Mouse (Mus musculus) CD4-positive, CD25-positive, alpha-beta regulatory T cell, adult 2 months (primary cell): ENCODE measurements around the gene Scg5.

Experiments used
- DNase-seq: peaks from one replicate; pipeline ENCODE4 v3.0.0-alpha.2; 2012; ENCODE audit warnings: low read depth, low spot score

Scg5 gene

DNA sequence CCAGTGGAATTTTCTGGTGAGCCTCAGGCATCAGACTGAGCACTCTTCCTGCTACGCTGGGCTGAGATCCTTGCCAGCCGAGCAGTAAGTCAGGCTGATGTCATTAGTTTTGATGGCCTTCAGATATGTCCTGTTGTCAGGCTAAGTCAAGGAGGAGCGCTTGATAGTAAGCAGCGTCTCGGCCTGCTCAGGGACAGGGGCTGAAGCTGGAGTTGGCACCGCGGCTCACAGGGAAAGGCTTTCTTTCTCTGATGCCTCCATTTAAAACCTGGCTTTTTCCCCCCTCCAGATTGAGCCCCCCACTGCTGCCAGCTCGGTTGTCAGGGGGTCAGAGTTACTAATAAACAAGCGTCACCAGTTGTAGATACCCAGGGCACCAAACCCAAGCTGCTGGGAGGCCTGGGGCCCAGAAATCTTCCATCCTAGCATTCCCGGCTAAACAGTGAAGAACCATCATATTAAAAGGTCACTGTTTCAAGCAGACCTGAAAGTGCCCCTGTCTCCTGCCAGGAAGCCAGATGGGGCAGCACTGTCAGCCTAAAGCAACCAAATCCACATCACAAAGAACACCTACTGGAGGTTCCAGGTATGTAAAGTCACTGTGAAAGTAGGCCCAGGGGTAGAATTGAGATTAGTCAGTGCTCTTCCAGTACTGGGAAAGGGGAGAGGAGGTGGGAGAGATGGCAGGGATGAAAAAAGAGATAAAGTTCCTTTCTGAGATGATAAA lies 21.9 kb downstream of the Scg5 start:
- DNase-seq = no peak

- no peak for DNase-seq
Observed at GRCm38 (mm10) chr2:113805765-113806164, 23.2 kb downstream of the Scg5 start.

DNA sequence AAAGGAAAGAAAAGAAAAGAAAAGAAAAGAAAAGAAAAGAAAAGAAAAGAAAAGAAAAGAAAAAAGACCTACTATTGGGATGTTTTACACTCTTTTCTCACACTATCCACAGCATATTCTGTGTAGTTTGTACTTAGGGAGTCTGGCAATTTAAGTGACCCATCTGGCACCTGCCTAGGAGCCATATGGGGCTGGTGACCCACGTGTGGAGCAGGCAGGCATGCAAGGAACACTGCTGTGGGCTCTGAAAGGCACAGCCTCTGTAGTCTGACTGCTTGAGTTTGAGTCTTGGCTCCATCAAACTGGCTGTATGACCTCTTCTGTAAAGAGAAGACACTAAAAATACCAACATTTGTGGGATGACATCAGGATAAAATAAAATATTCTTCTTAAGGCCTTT lies 25.2 kb downstream of the Scg5 start:
- no peak for DNase-seq

GRCm38 (mm10) chr2:113800846-113801245 lies 28.1 kb downstream of the Scg5 start:
- DNase-seq = no peak

GRCm38 (mm10) chr2:113798605-113799004 lies 30.3 kb downstream of the Scg5 start:
- no peak for DNase-seq

DNA sequence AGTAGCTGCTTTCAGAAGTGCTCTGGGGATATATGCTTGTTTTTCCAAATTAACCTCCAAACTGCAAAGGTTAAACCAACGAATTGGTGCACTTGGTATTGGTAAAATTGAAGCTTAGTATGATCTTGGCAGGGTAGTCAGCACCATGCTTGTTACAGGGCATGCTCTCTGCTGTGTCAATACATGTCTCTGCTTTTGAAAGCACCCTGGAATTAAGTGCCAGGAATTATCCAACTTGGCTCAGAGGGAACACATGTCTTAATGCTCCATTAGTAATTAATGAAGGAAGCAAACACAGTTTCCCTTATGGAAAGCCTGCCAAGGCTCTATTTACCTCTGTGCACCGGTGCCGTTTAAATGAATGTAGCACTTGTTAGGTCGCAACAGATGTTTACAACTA lies 33.7 kb downstream of the Scg5 start:
- DNase-seq = no peak

- no peak for DNase-seq
Observed at GRCm38 (mm10) chr2:113793521-113793920, 35.4 kb downstream of the Scg5 start.

DNA sequence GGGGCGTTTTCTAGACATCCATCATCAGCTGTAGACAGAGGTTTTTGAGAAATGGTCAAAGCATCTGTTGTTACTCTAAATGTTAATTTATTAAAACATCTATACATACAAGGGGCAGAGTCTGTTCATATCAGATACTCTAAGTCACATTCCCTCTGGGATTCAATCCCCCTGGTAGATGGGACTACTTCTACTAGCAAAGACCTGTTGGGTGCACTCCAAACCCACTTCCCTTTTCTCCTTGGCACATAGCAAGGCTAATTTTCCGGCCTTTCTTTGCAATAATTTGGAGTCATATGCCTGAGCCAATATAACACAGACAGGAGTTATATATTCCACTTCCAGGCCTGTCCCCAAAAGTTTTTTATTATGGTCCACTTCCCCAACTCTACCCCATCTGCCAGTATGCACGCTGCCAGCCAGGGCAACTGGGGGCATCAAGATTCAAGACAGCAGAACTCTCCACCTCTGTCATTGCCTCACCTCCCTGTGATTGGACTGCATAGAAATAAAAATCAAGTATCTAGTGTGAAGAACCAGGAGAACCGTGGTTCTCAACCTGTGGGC lies 40.0 kb downstream of the Scg5 start:
- DNase-seq = no peak

DNA sequence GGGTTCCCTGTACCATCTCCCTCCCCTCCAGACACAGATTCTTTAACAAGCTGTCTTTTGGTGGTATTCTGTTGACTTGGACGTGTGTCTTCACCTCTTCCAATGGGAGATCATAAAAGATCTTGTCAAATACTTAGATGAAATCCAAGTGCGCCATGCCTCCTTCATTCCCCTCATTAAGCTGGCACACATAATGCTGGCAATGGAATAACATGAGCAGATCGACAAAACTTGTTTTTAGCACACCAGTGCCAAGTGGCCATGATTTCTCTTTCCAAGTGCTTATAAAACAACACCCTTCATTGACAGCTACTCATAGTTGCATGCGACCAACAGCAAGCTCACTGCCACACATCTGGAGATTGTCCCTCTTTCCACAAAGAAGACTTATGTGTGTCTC lies 41.0 kb downstream of the Scg5 start:
- no peak for DNase-seq

DNA sequence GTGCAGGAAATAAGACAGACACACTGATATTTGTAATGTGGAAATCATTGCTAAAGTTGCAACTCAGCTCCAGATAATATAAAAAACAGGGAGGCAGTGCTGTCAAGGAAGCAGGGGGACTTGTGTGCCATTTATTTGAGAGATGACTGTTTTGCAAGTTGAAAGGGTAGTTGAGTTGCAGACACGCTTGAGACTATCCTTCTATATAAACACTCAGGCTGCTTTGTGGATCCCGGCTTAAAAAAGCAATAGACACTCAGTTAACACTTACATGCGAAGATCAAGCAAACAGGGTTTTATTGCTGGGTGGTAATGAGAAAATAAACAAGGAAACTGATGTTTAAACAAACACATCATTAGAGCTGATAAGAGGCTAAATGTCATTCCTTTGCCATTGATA lies 44.1 kb downstream of the Scg5 start:
- DNase-seq = no peak

DNA sequence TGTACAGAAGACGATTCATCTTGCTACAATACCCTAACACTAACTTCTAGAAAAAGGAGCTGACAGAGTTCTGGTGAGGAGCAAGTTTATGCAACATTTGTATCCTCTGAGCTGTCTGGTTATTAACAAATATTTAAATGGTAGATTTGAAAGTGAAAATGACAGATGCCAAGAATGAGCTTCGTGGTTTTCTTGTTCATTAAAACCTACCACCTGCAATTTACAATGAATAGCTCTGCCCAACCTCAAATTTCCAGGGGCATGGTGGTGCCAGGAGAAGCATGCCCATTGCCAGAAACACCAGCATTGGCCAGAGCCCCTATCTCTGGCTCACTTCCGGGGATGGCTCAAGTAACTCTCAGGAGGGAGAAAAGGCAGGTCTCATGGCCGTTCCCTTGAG lies 47.4 kb downstream of the Scg5 start:
- DNase-seq = no peak

DNA sequence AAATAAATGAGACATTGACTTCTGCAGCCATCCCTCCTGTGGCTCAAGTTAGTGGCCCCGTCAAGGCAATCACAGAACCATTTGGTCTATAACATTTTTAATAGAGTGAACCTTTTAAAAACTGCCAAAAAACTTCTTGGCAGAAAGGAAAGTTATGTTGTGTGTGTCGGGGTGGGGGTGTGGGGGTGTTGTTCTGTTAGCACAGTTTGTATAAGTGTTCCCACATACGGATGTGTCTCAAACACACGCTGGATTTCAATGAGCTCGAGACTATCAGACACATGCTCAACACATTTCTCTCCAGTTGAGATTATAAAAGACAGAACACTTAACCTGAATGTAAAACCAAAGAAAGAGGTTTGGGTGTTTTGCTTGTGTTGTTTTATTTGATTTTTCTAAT lies 47.8 kb downstream of the Scg5 start:
- no peak for DNase-seq

- no peak for DNase-seq
Observed at GRCm38 (mm10) chr2:113779336-113779735, 49.6 kb downstream of the Scg5 start.

GRCm38 (mm10) chr2:113778036-113778435 lies 50.9 kb downstream of the Scg5 start:
- DNase-seq = no peak

- no peak for DNase-seq
Observed at GRCm38 (mm10) chr2:113776297-113776696, 52.6 kb downstream of the Scg5 start.

GRCm38 (mm10) chr2:113774150-113774805 lies 54.6 kb downstream of the Scg5 start:
- no peak for DNase-seq

DNA sequence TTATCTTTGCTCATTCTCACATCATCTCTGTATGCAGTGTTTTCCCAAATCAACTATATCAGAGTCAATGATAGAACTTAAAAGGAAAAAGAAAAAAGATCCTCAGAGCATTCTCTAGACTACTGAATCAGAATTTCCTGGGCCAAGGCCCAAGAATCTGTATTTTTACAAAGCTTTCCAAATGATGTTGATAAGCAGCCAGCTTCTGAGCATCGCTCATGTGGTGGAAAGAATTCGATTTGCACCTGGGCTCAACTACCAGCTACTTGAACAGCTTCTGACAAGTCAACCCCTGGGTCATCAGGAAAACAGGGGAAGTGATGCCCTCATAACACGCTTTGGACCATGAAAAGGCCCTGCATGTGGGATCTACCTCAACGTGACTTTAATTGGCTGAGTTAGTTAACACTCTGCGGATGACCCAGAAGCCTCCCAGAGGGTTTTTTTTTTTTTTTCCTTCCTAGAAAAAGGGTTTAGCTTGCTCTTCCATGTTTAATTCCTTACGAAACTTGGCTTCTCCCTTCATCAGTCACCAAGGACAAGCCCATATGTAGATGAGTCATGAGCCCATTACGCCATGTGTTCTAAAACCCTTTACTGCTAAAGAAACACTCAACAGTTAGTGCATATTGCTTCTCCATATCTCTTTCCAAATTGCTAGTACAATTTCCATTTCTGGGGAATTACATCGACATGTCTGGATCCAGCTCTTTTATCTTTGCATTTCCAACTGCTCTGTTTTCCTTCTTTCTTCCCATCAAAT lies 60.2 kb downstream of the Scg5 start:
- no peak for DNase-seq

GRCm38 (mm10) chr2:113765885-113766284 lies 63.0 kb downstream of the Scg5 start:
- DNase-seq = no peak

- DNase-seq = no peak
Observed at GRCm38 (mm10) chr2:113764968-113765367, 64.0 kb downstream of the Scg5 start.

GRCm38 (mm10) chr2:113758311-113759161 lies 70.4 kb downstream of the Scg5 start, which contains the start of gene Grem1:
Gene Grem1 (minus strand): TSS chr2:113758646.
- no peak for DNase-seq
